Mouse (Mus musculus) bone marrow macrophage, adult 2 months (primary cell): ENCODE data around the gene Srsf3. TPM values are rescaled to one million over a fixed set of nuclear protein-coding genes. Genes with fewer than 3 reads are reported as not detected.

Experiments
- H3K27ac ChIP-seq: 2 replicates; pipeline ENCODE4 v1.5.1; 2012; ENCODE audit warnings: low read depth, low read length; ENCODE audit not compliant: insufficient read depth
- H3K4me1 ChIP-seq: 2 replicates; pipeline ENCODE4 v1.6.1; 2012; ENCODE audit warnings: low read length; ENCODE audit not compliant: control insufficient read depth, insufficient read depth
- H3K4me3 ChIP-seq: 2 replicates; pipeline ENCODE4 v1.5.1; 2012; ENCODE audit warnings: mild to moderate bottlenecking, low read length, moderate library complexity; ENCODE audit not compliant: insufficient read depth
- CTCF ChIP-seq: IDR thresholded peaks from 2 replicates; pipeline ENCODE4 v1.5.1; 2012; ENCODE audit warnings: low read depth, mild to moderate bottlenecking, low read length, moderate library complexity
- POLR2A ChIP-seq: IDR thresholded peaks from 2 replicates; pipeline ENCODE4 v1.6.1; 2012; ENCODE audit warnings: mild to moderate bottlenecking, low read depth, low read length, borderline replicate concordance
- polyA plus RNA-seq: library from polyadenylated mRNA; stranded (reverse); fragments of >200 nt; gene quantifications from 2 replicates; pipeline ENCODE4 v1.2.4, GENCODE M21; 2012; ENCODE audit not compliant: missing spikeins, insufficient read depth, insufficient read length

The Srsf3 gene
- polyA plus RNA-seq, 1 experiment: 170 TPM

- peaks cover 24% of the 10 kb centered on the region for H3K4me1 ChIP-seq
- H3K27ac ChIP-seq: no peak overlapping the region
- TF ChIP-seq CTCF: no peak
- no peak for TF ChIP-seq POLR2A
- no peak overlapping the region for H3K4me3 ChIP-seq
Measured at GRCm38 (mm10) chr17:29053067-29053466, 20.6 kb downstream of the Srsf3 start.

GRCm38 (mm10) chr17:29053841-29054240, 21.4 kb downstream of the Srsf3 start:
- Histone ChIP-seq H3K4me3 (no peak overlapping the region), H3K4me1 (peaks cover 24% of the 10 kb centered on the region), H3K27ac (peak overlapping the region; percentile 57)
- TF ChIP-seq POLR2A: no peak
- TF ChIP-seq CTCF: no peak

GRCm38 (mm10) chr17:29054429-29054828, 22.0 kb downstream of the Srsf3 start:
- H3K4me3 ChIP-seq: no peak overlapping the region
- H3K27ac ChIP-seq: peak overlapping the region; percentile 57
- H3K4me1 ChIP-seq: peaks cover 24% of the 10 kb centered on the region
- TF ChIP-seq POLR2A (no peak), CTCF (no peak)

- H3K4me3 ChIP-seq: no peak overlapping the region
- H3K27ac ChIP-seq: no peak overlapping the region
- peaks cover 20% of the 10 kb centered on the region for H3K4me1 ChIP-seq
- TF ChIP-seq CTCF: no peak
- TF ChIP-seq POLR2A: no peak
Measured at GRCm38 (mm10) chr17:29055586-29055985, 23.2 kb downstream of the Srsf3 start.

- TF ChIP-seq CTCF (no peak), POLR2A (no peak)
- Histone ChIP-seq H3K4me1 (peaks cover 19% of the 10 kb centered on the region), H3K4me3 (no peak overlapping the region), H3K27ac (no peak overlapping the region)
Measured at GRCm38 (mm10) chr17:29056207-29056606, 23.8 kb downstream of the Srsf3 start.

- H3K27ac ChIP-seq: no peak overlapping the region
- H3K4me3 ChIP-seq: no peak overlapping the region
- no peak for TF ChIP-seq CTCF
- no peak for TF ChIP-seq POLR2A
- peaks cover 18% of the 10 kb centered on the region for H3K4me1 ChIP-seq
Measured at GRCm38 (mm10) chr17:29056699-29057151, 24.3 kb downstream of the Srsf3 start.

GRCm38 (mm10) chr17:29057361-29057890, 25.0 kb downstream of the Srsf3 start:
- Histone ChIP-seq H3K4me3 (no peak overlapping the region), H3K4me1 (peaks cover 18% of the 10 kb centered on the region), H3K27ac (no peak overlapping the region)
- no peak for TF ChIP-seq CTCF
- no peak for TF ChIP-seq POLR2A

- Histone ChIP-seq H3K4me3 (no peak overlapping the region), H3K4me1 (peaks cover 16% of the 10 kb centered on the region), H3K27ac (no peak overlapping the region)
- no peak for TF ChIP-seq CTCF
- no peak for TF ChIP-seq POLR2A
Measured at GRCm38 (mm10) chr17:29057961-29058360, 25.5 kb downstream of the Srsf3 start.

GRCm38 (mm10) chr17:29058487-29058886, 26.1 kb downstream of the Srsf3 start:
- Histone ChIP-seq H3K4me1 (peaks cover 11% of the 10 kb centered on the region), H3K27ac (no peak overlapping the region), H3K4me3 (no peak overlapping the region)
- TF ChIP-seq POLR2A (no peak), CTCF (no peak)

- H3K4me3 ChIP-seq: no peak overlapping the region
- H3K4me1 ChIP-seq: peaks cover 3% of the 10 kb centered on the region
- H3K27ac ChIP-seq: no peak overlapping the region
- TF ChIP-seq CTCF (no peak), POLR2A (no peak)
Measured at GRCm38 (mm10) chr17:29059581-29059980, 27.2 kb downstream of the Srsf3 start.

- Histone ChIP-seq H3K4me1 (peaks cover 3% of the 10 kb centered on the region; the same call in 1 of the 2 replicates), H3K4me3 (no peak overlapping the region), H3K27ac (no peak overlapping the region)
- no peak for TF ChIP-seq POLR2A
- TF ChIP-seq CTCF: no peak
Measured at GRCm38 (mm10) chr17:29060946-29061345, 28.5 kb downstream of the Srsf3 start.
